Mouse (Mus musculus) kidney, adult 2 months (tissue): ENCODE measurements at regions not wholly inside any gene's neighbourhood (a gene's known extent, or its start where the extent isn't known, plus 50 kb on each side); places are given as distances from the start of the nearest gene placed in this dataset.

Source experiments
- DNase-seq: peaks from one replicate; pipeline ENCODE4 v3.0.0; 2021
- H3K27ac ChIP-seq: fragments of 200-500 bp; 2 replicates; pipeline ENCODE4 v1.5.1; 2012; ENCODE audit warnings: low read depth, low read length, control low read depth, inconsistent platforms; ENCODE audit not compliant: insufficient read depth
- H3K27me3 ChIP-seq: fragments of 200-500 bp; replicated peaks from 2 replicates; pipeline ENCODE4 v1.6.1; 2012; ENCODE audit warnings: mild to moderate bottlenecking, moderate library complexity, low read length, inconsistent platforms; ENCODE audit not compliant: control insufficient read depth, insufficient read depth
- H3K36me3 ChIP-seq: fragments of 200-500 bp; 2 replicates; pipeline ENCODE4 v1.6.1; 2012; ENCODE audit warnings: mild to moderate bottlenecking, moderate library complexity, low read length, inconsistent platforms; ENCODE audit not compliant: control insufficient read depth, insufficient read depth
- H3K4me1 ChIP-seq: fragments of 200-500 bp; 2 replicates; pipeline ENCODE4 v1.6.1; 2011; ENCODE audit warnings: low read length; ENCODE audit not compliant: control insufficient read depth, insufficient read depth
- H3K4me3 ChIP-seq: fragments of 200-500 bp; 2 replicates; pipeline ENCODE4 v1.5.1; 2011; ENCODE audit warnings: mild to moderate bottlenecking, low read depth, low read length, control low read depth; ENCODE audit not compliant: insufficient read depth
- CTCF ChIP-seq: fragments of 200-500 bp; conservative IDR thresholded peaks from 2 replicates; pipeline ENCODE4 v1.5.1; 2011; ENCODE audit warnings: low read depth, mild to moderate bottlenecking, control low read depth, low read length, moderate library complexity, mixed read lengths; ENCODE audit not compliant: insufficient read depth, insufficient read length
- POLR2A ChIP-seq: fragments of 200-500 bp; IDR thresholded peaks from one replicate; pipeline ENCODE4 v1.6.1; 2011; ENCODE audit warnings: low read depth, low read length, control low read depth
- WGBS: fragments of 180-500 bp; shearing (Covaris S2); methylation state at CpG from one replicate; pipeline ENCODE4 v1.1.7; 2018; 5-methylcytosine and 5-hydroxymethylcytosine counted together

DNA sequence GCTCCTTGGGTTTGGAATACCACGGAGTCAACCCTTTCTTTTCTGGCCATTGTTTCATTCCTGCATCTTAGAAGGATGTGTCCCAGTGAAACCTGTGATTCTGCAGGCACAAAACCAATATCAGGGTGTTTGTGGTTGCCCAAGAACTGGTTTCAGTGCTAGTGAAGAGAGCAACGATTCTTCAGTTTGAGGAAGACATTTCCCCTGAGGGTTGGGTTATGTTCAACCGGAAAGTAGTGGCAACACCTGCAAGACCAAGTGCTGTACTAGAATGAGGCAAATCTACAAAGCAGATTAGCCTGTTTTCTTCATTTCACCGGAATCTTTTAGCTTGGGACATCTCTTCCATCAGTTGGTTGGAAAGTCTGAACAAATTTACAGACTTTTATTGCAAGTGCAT is 52.1 kb upstream of the Nxph1 start:
- DNase-seq = no peak
- 80% methylated on average over 4 of the region's 4 CpGs for WGBS
- Histone ChIP-seq H3K27ac (no peak overlapping the region), H3K27me3 (no peaks in the 10 kb centered on the region), H3K4me1 (no peaks in the 10 kb centered on the region), H3K4me3 (no peak overlapping the region), H3K36me3 (no peaks in the 10 kb centered on the region)
- TF ChIP-seq POLR2A (no peak), CTCF (no peak)

DNA sequence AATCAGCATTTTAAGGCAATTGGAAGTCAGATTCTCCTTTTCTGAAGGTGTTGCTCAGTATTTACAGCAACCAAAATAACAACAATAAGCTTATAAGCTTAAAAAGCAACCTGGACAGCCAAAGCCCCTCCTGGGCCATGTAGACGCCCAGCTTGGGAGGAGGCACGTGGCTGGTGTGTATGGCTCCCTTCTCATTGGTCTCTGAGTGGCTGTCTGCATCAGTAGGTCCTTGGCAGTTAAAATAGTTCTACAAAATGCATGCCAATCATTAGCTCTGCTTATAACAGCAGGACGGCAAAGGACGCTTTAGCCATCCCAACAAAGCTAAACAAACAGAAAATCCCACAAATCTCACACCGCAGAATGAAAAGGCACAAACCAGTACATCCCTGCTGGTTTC is 51.4 kb upstream of the Nxph1 start:
- no peak for DNase-seq
- TF ChIP-seq POLR2A (no peak), CTCF (no peak)
- H3K27me3 ChIP-seq = no peaks in the 10 kb centered on the region
- H3K4me3 ChIP-seq = no peak overlapping the region
- H3K27ac ChIP-seq = no peak overlapping the region
- H3K4me1 ChIP-seq = no peaks in the 10 kb centered on the region
- WGBS = 51% methylated on average over 5 of the region's 5 CpGs
- no peaks in the 10 kb centered on the region for H3K36me3 ChIP-seq

DNA sequence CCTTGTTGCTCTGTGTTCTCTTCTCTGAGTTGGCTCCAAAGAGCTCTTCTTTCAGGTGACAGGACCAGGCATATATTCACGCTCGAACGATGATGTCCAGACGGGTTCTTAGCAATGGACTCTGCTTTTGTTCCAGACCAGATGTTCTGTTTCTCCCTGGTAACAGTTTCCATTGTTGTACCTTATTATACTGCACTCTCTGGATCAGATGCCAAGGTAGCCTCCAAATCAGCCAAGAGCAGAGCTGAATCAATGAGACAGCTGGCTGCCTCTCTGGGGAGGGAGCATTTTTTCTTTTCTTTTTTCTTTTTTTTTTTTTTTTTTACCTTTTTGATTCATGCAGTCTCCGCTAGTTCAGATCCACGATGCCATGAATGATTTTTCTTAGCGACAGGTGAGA is 50.9 kb upstream of the Nxph1 start:
- no peaks in the 10 kb centered on the region for H3K27me3 ChIP-seq
- DNase-seq = no peak
- TF ChIP-seq POLR2A (no peak), CTCF (no peak)
- H3K4me1 ChIP-seq = no peaks in the 10 kb centered on the region
- 61% methylated on average over 7 of the region's 7 CpGs for WGBS
- H3K27ac ChIP-seq = no peak overlapping the region
- H3K4me3 ChIP-seq = no peak overlapping the region
- H3K36me3 ChIP-seq = no peaks in the 10 kb centered on the region

DNA sequence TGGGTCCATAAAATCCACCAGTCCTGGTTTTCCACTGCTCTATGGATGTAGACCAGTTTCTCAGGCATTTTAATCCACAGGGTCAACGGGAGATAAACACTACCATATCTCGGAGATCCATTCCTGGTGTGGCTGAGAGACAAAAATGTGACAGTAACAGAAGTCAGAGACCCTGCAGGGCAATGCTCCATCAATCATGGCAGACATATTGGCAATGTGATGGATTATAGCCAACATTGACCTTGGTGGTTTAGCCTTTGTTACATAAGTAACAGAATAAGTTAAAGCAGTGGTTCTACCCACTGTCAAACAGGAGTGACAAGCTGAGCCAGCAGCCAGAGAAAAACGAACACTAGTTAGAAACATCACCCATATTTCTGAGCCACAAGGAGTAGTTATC is 50.0 kb upstream of the Nxph1 start:
- Histone ChIP-seq H3K4me3 (no peak overlapping the region), H3K36me3 (no peaks in the 10 kb centered on the region), H3K4me1 (no peaks in the 10 kb centered on the region), H3K27ac (no peak overlapping the region), H3K27me3 (no peaks in the 10 kb centered on the region)
- WGBS = 66% methylated on average over 3 of the region's 3 CpGs
- TF ChIP-seq POLR2A (no peak), CTCF (no peak)
- no peak for DNase-seq
